Mouse (Mus musculus) midbrain, embryonic 14.5 days (tissue): ENCODE measurements around the gene Cfap45. TPM values are rescaled to one million over a fixed set of nuclear protein-coding genes. Genes with fewer than 3 reads are reported as not detected.
A peak's percentile ranks its signal among the peaks of the same experiment; 100 is the strongest.

ENCODE experiments used
- ATAC-seq: fragments of 200-750 bp; cut with Nextera tagmentation; 2 replicates; pipeline ENCODE4 v1.8.0; 2017; ENCODE audit warnings: moderate number of reproducible peaks, moderate library complexity; ENCODE audit not compliant: low FRiP score, low TSS enrichment
- DNase-seq: peaks from one replicate; pipeline ENCODE4 v3.0.0-alpha.2; 2015
- H3K27ac ChIP-seq: fragments of 300-500 bp; sonication (generic); replicated peaks from 2 replicates; pipeline ENCODE4 v1.5.1; 2014; ENCODE audit warnings: mild to moderate bottlenecking, low read depth, low read length, moderate library complexity
- H3K27me3 ChIP-seq: fragments of 300-500 bp; sonication (generic); 2 replicates; pipeline ENCODE4 v1.6.1; 2014; ENCODE audit warnings: low read length, control low read depth, mixed read lengths; ENCODE audit not compliant: control insufficient read depth, insufficient read depth
- H3K36me3 ChIP-seq: fragments of 300-500 bp; sonication (generic); 2 replicates; pipeline ENCODE4 v1.6.1; 2014; ENCODE audit warnings: low read length, control low read depth; ENCODE audit not compliant: control insufficient read depth, insufficient read depth
- H3K4me1 ChIP-seq: fragments of 300-500 bp; sonication (generic); 2 replicates; pipeline ENCODE4 v1.6.1; 2014; ENCODE audit warnings: mild to moderate bottlenecking, antibody characterized with exemption, low read length, control low read depth; ENCODE audit not compliant: control insufficient read depth, insufficient read depth
- H3K4me2 ChIP-seq: fragments of 300-500 bp; sonication (generic); 2 replicates; pipeline ENCODE4 v1.6.1; 2014; ENCODE audit warnings: mild to moderate bottlenecking, low read length, moderate library complexity
- H3K4me3 ChIP-seq: fragments of 300-500 bp; sonication (generic); replicated peaks from 2 replicates; pipeline ENCODE4 v1.5.1; 2014; ENCODE audit warnings: low read depth, low read length
- H3K9ac ChIP-seq: fragments of 300-500 bp; sonication (generic); replicated peaks from 2 replicates; pipeline ENCODE4 v1.6.1; 2014; ENCODE audit warnings: mild to moderate bottlenecking, low read length, moderate library complexity
- H3K9me3 ChIP-seq: fragments of 300-500 bp; sonication (generic); 2 replicates; pipeline ENCODE4 v1.6.1; 2016; ENCODE audit warnings: low read length, control low read depth, mixed read lengths; ENCODE audit not compliant: control insufficient read depth
- WGBS: fragments of 180-500 bp; shearing (Covaris S2); extraction: QIAGEN DNeasy Blood & Tissue Kit; methylation state at CpG from one replicate; pipeline ENCODE4 v1.1.7; 2014; 5-methylcytosine and 5-hydroxymethylcytosine counted together
- polyA plus RNA-seq: library from polyadenylated mRNA; unstranded; fragments of >200 nt; fragmentation: Nextera tagmentation; extraction: Ambion mirVana; gene quantifications from 2 replicates; pipeline ENCODE4 v1.2.1, GENCODE M21; 2014

The Cfap45 gene
- 1.9 and 2.2 TPM in 2 replicates for polyA plus RNA-seq

- Histone ChIP-seq H3K4me3 (peak within 1 kb of the TSS; percentile 28), H3K9me3 (no peaks in the 10 kb centered on the region), H3K27ac (no peak within 1 kb of the TSS), H3K9ac (no peak within 1 kb of the TSS), H3K4me2 (peak within 1 kb of the TSS; percentile 64), H3K4me1 (peaks cover 16% of the 10 kb centered on the region), H3K27me3 (no peaks in the 10 kb centered on the region), H3K36me3 (no peaks in the 10 kb centered on the region)
- peak; percentile 95 for DNase-seq
- WGBS: 3% methylated on average over 28 of the region's 28 CpGs
- peak; percentile 90 for ATAC-seq
Measured at GRCm38 (mm10) chr1:172520576-172521440, at the start of gene Cfap45. Gene Cfap45, plus strand, starts transcription at chr1:172520801.

DNA sequence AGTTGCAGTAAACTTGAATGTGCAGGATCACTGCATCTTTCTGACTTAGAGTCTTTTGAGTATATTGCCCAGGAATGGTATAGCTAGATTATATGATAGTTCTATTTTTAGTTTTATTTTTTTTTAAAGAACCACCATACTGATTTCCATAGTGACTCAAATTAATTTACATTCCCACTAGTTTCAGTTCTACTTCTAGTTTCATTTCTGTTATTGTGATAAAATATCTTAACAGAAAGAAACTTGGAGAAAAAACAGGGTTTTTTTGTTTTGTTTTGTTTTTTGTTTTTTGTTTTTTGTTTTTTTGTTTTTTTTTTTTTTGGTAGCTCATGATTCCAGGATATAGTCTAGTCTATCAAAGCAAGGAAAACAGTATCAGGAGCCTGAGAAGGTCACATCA lies 47.7 kb upstream of the Cfap45 start:
- Histone ChIP-seq H3K4me3 (no peak overlapping the region), H3K4me1 (no peaks in the 10 kb centered on the region), H3K9ac (no peak overlapping the region), H3K36me3 (no peaks in the 10 kb centered on the region), H3K9me3 (no peaks in the 10 kb centered on the region), H3K4me2 (no peak overlapping the region), H3K27me3 (no peaks in the 10 kb centered on the region), H3K27ac (no peak overlapping the region)
- no peak for ATAC-seq
- DNase-seq: no peak

DNA sequence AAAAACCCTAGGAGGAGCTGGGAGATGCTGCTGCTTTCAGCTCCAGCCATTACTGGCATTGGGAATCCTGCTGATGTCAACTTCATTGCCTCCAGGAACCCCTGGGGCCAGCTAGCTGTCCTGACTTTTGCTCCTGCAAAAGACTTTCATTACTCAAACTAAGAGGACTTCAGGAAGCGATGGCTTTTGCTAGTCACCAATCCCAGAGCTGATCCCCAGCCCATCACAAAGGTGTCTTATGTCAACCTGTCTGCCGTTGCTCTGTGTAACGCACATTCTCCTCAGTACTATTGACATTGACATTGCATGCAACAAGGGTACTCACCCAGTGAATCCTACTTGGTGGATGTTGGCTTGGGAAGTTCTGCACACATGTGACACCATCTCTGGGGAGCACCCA lies 46.4 kb upstream of the Cfap45 start:
- Histone ChIP-seq H3K4me1 (no peaks in the 10 kb centered on the region), H3K4me3 (no peak overlapping the region), H3K9me3 (no peaks in the 10 kb centered on the region), H3K27me3 (no peaks in the 10 kb centered on the region), H3K27ac (no peak overlapping the region), H3K36me3 (no peaks in the 10 kb centered on the region), H3K9ac (no peak overlapping the region), H3K4me2 (no peak overlapping the region)
- ATAC-seq (no peak), DNase-seq (no peak)
- WGBS: 82% methylated on average over 3 of the region's 3 CpGs

- Histone ChIP-seq H3K9me3 (no peaks in the 10 kb centered on the region), H3K36me3 (no peaks in the 10 kb centered on the region), H3K4me2 (no peak within 1 kb of the TSS), H3K4me3 (no peak within 1 kb of the TSS), H3K4me1 (no peaks in the 10 kb centered on the region), H3K9ac (no peak within 1 kb of the TSS), H3K27ac (no peak within 1 kb of the TSS), H3K27me3 (no peaks in the 10 kb centered on the region)
- WGBS: 73% methylated on average over 7 of the region's 7 CpGs
- ATAC-seq: no peak
- no peak for DNase-seq
Measured at GRCm38 (mm10) chr1:172475054-172475741, 45.4 kb upstream of the Cfap45 start, which contains the start of gene Slamf9. Gene Slamf9, plus strand, starts transcription at chr1:172475358.

- Histone ChIP-seq H3K27ac (no peak overlapping the region), H3K4me2 (no peak overlapping the region), H3K4me1 (peaks cover 7% of the 10 kb centered on the region; the same call in 1 of the 2 replicates), H3K4me3 (no peak overlapping the region), H3K27me3 (no peaks in the 10 kb centered on the region), H3K36me3 (no peaks in the 10 kb centered on the region), H3K9me3 (no peaks in the 10 kb centered on the region), H3K9ac (no peak overlapping the region)
- ATAC-seq (no peak), DNase-seq (no peak)
- WGBS: 79% methylated on average over 5 of the region's 5 CpGs
Measured at GRCm38 (mm10) chr1:172478020-172478419, 42.6 kb upstream of the Cfap45 start.

- 92% methylated on average over 4 of the region's 4 CpGs for WGBS
Measured at GRCm38 (mm10) chr1:172480376-172480775, 40.2 kb upstream of the Cfap45 start.

DNA sequence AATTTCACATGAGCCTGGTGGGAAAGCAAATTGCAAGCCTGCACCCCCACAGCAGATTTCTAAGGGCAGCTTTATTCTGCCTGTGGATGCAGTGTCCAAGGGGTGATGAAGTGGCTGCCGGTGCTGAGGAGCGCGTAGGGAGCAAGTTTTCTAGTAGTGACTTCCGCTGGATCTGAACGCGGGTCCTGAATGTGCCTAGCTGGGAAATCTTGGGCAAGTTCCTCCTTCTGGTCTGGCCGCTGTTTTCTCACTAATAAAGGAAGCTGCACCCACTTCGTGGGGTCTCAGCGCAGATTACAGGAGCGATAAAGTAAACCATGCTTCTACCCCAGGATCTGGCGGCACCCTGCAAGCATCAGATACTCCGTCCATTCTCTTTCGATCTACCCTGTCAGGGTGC lies 39.5 kb upstream of the Cfap45 start:
- H3K9ac ChIP-seq: peak overlapping the region; percentile 81; the same call in 1 of the 2 replicates

More at GRCm38 (mm10) chr1:172480376-172480775, 40.2 kb upstream of the Cfap45 start:
- Histone ChIP-seq H3K4me1 (peaks cover 31% of the 10 kb centered on the region), H3K4me3 (no peak overlapping the region), H3K27me3 (no peaks in the 10 kb centered on the region), H3K36me3 (no peaks in the 10 kb centered on the region), H3K27ac (no peak overlapping the region), H3K9me3 (no peaks in the 10 kb centered on the region), H3K9ac (no peak overlapping the region), H3K4me2 (no peak overlapping the region)
- ATAC-seq: no peak
- DNase-seq: no peak

DNA sequence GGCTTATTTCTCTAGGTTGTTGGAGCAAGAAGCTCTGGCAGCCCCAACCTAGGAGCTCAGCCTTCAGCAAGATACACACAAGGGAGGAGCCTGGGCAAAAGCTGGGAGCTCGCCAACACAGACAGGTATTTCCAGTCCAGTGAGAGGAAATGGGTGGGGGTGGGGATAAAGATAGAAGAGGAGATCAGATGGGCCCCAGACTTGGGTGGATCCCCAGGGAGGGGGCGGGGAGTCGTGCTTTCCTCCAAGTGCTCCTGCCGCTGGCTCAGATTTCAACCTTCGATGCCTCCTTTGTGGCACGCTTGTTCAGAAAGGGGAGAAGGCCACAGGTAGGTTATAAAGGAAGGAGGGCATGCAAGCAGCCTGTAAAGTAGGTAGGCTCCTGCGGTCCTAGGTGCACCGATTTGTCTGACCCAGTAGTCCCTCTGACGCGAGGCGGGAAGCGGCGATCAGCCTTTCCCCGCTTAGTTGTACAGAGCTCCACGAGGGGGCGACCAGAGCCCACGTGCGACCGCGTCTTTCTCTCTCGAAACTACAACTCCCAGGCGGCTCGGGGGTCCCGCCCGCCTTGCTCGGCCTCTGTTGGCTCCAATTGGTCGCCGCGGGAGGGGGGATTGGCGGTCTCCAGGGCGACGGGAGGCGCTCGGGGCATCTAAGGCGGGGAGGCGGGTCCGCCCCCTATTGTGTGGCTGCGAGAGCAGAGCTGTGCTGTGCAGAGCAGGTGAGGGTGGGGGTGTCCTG lies 38.9 kb upstream of the Cfap45 start, which contains the start of gene Igsf9:
TSS of gene Igsf9 (plus strand) at position 249 of the 741 bp plus-strand sequence.
- Histone ChIP-seq H3K27me3 (no peaks in the 10 kb centered on the region), H3K4me2 (peak within 1 kb of the TSS; percentile 86), H3K9me3 (no peaks in the 10 kb centered on the region), H3K9ac (peak within 1 kb of the TSS; percentile 81), H3K4me3 (peak within 1 kb of the TSS; percentile 72), H3K4me1 (peaks cover 44% of the 10 kb centered on the region), H3K27ac (peak within 1 kb of the TSS; percentile 78), H3K36me3 (no peaks in the 10 kb centered on the region)
- ATAC-seq: peak; percentile 92
- under 1% methylated on average over 38 of the region's 38 CpGs for WGBS
- DNase-seq: peak; percentile 98

More for the DNA sequence above, 39.5 kb upstream of the Cfap45 start:
- no peak overlapping the region for H3K27ac ChIP-seq
- H3K36me3 ChIP-seq: no peaks in the 10 kb centered on the region
- peak overlapping the region; percentile 86 for H3K4me2 ChIP-seq
- WGBS: 18% methylated on average over 13 of the region's 13 CpGs
- H3K9me3 ChIP-seq: no peaks in the 10 kb centered on the region
- H3K4me1 ChIP-seq: peaks cover 38% of the 10 kb centered on the region
- no peak for ATAC-seq
- no peaks in the 10 kb centered on the region for H3K27me3 ChIP-seq
- peak overlapping the region; percentile 72 for H3K4me3 ChIP-seq
- no peak for DNase-seq
